Mouse (Mus musculus) forebrain, embryonic 12.5 days (tissue): Measurements from ENCODE around the gene Tssk2. TPM values are rescaled to one million over a fixed set of nuclear protein-coding genes. Genes with fewer than 3 reads are reported as not detected.

ENCODE experiments used
- ATAC-seq: fragments of 200-750 bp; cut with Nextera tagmentation; 2 replicates; pipeline ENCODE4 v1.8.0; 2017; ENCODE audit warnings: moderate TSS enrichment; ENCODE audit not compliant: low FRiP score
- H3K27ac ChIP-seq: fragments of 300-500 bp; sonication (generic); 2 replicates; pipeline ENCODE4 v1.5.1; 2016; ENCODE audit warnings: mild to moderate bottlenecking
- H3K27me3 ChIP-seq: fragments of 300-500 bp; sonication (generic); 2 replicates; pipeline ENCODE4 v1.6.1; 2016; ENCODE audit warnings: mild to moderate bottlenecking
- H3K36me3 ChIP-seq: fragments of 300-500 bp; sonication (generic); replicated peaks from 2 replicates; pipeline ENCODE4 v1.6.1; 2016; ENCODE audit warnings: mild to moderate bottlenecking
- H3K4me1 ChIP-seq: fragments of 300-500 bp; sonication (generic); 2 replicates; pipeline ENCODE4 v1.6.1; 2016
- H3K4me2 ChIP-seq: fragments of 300-500 bp; sonication (generic); 2 replicates; pipeline ENCODE4 v1.6.1; 2016; ENCODE audit warnings: mild to moderate bottlenecking, moderate library complexity
- H3K4me3 ChIP-seq: fragments of 300-500 bp; sonication (generic); replicated peaks from 2 replicates; pipeline ENCODE4 v1.5.1; 2016; ENCODE audit warnings: mild to moderate bottlenecking
- H3K9ac ChIP-seq: fragments of 300-500 bp; sonication (generic); 2 replicates; pipeline ENCODE4 v1.6.1; 2016; ENCODE audit warnings: mild to moderate bottlenecking
- H3K9me3 ChIP-seq: fragments of 300-500 bp; sonication (generic); 2 replicates; pipeline ENCODE4 v1.6.1; 2016
- WGBS: fragments of 180-500 bp; shearing (Covaris S2); methylation state at CpG from one replicate; pipeline ENCODE4 v1.1.7; 2016; 5-methylcytosine and 5-hydroxymethylcytosine counted together
- polyA plus RNA-seq: library from polyadenylated mRNA; unstranded; fragments of >200 nt; fragmentation: Nextera tagmentation; extraction: Ambion mirVana; gene quantifications from 2 replicates; pipeline ENCODE4 v1.2.1, GENCODE M21; 2016

Gene Tssk2
- polyA plus RNA-seq, 1 experiment from 2014 or later, result not detected

DNA sequence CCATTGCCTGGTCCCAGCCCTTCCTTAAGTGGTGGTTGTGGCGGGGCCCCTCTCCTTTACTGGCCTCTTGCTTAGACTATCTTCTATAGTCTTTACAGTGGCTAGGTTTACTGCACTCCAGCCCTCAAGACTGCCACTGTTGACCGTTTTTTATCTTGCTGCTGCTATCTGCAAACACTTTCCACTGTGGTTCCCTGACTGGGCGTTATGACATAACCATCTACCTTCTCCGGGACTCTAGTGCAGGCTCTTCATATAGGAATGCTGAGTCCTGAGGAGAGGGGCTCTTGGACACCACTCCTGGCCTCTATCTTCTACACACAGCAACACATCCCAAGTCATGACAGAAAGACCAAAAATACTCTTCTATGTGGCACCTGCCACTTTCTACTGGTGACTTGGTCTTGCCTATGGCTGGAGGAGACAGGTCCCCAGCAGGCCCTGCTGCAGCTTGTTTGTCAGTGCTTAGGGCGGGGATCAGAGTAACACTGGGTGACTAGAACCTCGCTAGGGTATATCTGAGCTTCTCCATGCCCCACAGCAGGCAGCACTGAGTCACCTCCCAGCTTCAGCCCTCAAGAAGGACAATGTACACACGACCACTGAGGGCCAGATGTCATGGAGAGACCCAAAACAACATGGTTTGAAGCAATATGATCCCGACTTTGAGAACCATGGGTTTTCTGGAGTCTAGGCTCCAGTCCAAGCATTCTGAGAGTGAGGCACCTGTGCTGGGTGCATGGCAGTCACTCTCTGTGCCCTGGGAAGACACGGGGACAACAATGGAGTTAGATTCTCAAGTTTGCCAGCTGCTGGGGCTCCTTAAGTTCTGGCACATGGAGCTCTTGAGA, 35.4 kb downstream of the Tssk2 start:
- 71% methylated on average over 9 of the region's 9 CpGs for WGBS
- peaks cover 62% of the 10 kb centered on the region for H3K27me3 ChIP-seq
- no peak overlapping the region for H3K4me2 ChIP-seq
- H3K4me3 ChIP-seq, result no peak overlapping the region
- peaks cover 5% of the 10 kb centered on the region for H3K4me1 ChIP-seq
- H3K27ac ChIP-seq, result no peak overlapping the region
- no peaks in the 10 kb centered on the region for H3K36me3 ChIP-seq
- no peak for ATAC-seq
- H3K9ac ChIP-seq, result no peak overlapping the region
- no peaks in the 10 kb centered on the region for H3K9me3 ChIP-seq

DNA sequence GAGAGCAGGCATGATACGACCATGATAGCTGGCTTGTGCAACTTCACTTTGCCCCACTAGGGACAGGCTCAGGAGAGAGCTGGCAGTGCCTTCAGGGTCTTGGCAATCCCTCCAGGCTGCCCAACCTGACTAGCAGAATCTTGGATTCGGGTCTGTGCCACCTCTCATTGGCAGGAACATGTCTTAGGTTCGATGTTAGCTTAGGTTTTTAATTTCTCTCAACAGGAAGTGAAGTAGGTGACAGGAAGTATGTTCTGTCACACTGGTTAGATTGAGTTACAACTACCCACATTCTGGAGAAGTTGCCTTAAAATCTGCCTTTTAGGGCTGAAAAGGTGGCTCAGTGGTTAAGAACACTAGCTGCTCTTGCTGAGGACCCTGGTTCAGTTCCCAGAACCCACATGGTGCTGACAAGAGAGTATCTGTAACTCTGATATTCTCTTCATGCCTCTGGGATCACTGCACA, 36.0 kb downstream of the Tssk2 start:
- ATAC-seq, result no peak
- H3K27me3 ChIP-seq, result peaks cover 60% of the 10 kb centered on the region
- no peak overlapping the region for H3K27ac ChIP-seq
- H3K4me2 ChIP-seq, result no peak overlapping the region
- 76% methylated on average over 3 of the region's 3 CpGs for WGBS
- no peaks in the 10 kb centered on the region for H3K36me3 ChIP-seq
- H3K4me1 ChIP-seq, result no peaks in the 10 kb centered on the region
- no peaks in the 10 kb centered on the region for H3K9me3 ChIP-seq
- no peak overlapping the region for H3K9ac ChIP-seq
- no peak overlapping the region for H3K4me3 ChIP-seq

DNA sequence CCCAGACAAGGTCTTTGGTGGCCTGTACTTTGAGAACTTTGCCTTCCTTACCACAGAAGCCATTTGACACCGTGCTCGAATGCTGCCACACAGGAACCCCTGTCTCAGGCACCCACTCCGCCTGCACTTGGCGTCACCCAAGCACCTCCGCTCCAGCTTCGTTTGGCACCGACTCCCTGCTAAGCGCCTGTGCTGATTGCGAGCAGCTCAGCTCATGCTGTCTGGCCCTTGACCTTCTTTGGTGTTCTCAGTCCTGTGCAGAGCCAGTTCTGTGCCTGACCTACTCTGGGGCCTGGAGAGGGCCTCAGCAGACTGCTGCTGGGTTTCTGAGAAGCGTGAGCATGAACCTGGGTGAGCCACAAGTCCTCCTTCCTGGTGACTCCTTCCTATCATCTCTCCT, 38.3 kb downstream of the Tssk2 start:
- WGBS, result 83% methylated on average over 10 of the region's 10 CpGs
- no peak overlapping the region for H3K9ac ChIP-seq
- no peaks in the 10 kb centered on the region for H3K4me1 ChIP-seq
- no peaks in the 10 kb centered on the region for H3K36me3 ChIP-seq
- H3K27me3 ChIP-seq, result peaks cover 43% of the 10 kb centered on the region
- H3K9me3 ChIP-seq, result no peaks in the 10 kb centered on the region
- no peak overlapping the region for H3K27ac ChIP-seq
- H3K4me2 ChIP-seq, result no peak overlapping the region
- H3K4me3 ChIP-seq, result no peak overlapping the region
- no peak for ATAC-seq

DNA sequence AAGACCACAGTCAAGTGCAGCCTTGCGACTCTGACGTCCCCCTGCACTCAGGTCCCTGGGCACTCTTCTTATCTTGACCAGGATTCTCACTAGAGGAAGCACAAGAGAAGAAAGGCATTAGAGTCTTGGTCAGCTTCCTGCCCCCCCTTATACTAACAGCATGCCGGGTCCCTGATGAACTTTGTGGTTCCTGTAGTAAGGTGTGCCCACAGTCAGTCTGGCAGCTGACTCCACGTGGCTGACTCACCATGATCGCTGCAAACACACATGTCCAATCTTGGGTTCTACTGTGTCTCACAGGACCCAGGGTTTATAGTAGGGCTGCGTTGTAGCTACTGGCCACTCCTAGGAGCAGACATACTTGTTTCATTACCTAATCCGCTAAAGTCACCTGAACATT, 39.8 kb downstream of the Tssk2 start:
- no peaks in the 10 kb centered on the region for H3K9me3 ChIP-seq
- no peak overlapping the region for H3K4me3 ChIP-seq
- no peak overlapping the region for H3K9ac ChIP-seq
- no peaks in the 10 kb centered on the region for H3K36me3 ChIP-seq
- peaks cover 38% of the 10 kb centered on the region for H3K27me3 ChIP-seq
- ATAC-seq, result no peak
- WGBS, result 84% methylated on average over 7 of the region's 7 CpGs
- no peak overlapping the region for H3K27ac ChIP-seq
- no peak overlapping the region for H3K4me2 ChIP-seq
- H3K4me1 ChIP-seq, result no peaks in the 10 kb centered on the region

DNA sequence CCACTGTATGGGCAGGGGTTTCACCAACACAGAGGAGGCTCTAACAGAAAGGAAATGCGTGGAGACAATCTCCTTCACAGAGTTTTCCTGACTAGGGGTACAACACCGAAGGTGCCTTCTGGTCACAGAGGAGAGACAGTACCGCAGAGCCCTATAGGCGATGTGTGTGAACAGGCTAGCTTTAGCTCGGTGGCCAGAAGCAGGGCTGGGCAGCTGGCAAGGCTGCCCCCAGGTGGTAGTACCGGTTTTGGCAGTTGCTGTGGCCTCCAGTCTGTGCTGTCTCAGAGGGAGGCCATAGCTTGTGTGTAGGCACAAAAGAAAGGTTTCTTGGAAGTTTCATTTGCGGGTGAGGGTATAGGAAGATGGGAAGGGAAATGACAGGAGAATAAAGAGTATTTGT, 40.4 kb downstream of the Tssk2 start:
- Histone ChIP-seq H3K27me3 (peaks cover 31% of the 10 kb centered on the region), H3K27ac (no peak overlapping the region), H3K4me3 (no peak overlapping the region), H3K4me1 (no peaks in the 10 kb centered on the region), H3K4me2 (no peak overlapping the region), H3K9ac (no peak overlapping the region), H3K36me3 (no peaks in the 10 kb centered on the region), H3K9me3 (no peaks in the 10 kb centered on the region)
- peak; percentile 72; the same call in 1 of the 2 replicates for ATAC-seq
- WGBS, result 6% methylated on average over 7 of the region's 7 CpGs

DNA sequence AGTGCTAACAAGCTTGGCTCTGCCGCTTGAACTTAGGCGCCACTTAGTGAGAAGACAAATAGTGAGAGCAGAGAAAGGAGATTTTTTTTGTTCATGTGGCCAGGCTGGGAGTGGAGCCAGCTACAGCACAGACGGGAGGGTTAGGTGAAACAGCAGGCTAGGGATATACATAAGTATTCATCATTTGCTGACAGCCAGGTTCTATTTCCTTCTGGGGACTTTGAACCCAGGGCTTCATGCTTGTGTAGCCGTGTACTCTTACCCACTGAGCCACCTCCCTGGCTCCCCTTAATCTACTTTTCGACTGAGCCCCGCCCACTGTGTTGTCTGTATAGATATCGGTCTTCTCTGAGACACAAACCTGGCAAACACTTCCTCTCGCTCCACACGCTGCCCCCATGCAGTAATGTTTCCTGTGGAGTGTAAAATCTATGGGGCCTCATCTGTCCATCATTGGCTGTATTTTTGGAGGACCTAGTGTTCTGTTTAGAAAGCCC, 40.9 kb downstream of the Tssk2 start:
- ATAC-seq, result no peak

DNA sequence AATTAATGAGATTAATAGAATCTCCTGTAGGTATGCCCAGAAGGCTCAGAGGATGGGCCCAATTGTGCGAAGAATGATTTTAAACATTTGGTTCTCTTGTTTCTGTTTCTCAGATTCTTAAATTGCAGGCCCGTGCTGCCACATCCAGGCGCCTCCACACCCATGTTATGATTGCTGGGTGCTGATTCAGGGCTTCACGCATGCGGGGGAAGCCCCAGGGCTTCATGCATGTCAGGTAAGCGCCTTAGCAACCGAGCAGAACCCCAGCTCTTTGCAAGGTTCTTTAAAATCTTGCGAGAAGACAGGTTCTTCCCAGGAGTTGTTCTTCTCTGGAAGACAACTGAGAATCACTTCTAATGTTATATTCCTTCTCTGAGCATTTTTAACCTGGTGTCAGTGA, 45.0 kb downstream of the Tssk2 start:
- ATAC-seq, result no peak
- WGBS, result 71% methylated on average over 8 of the region's 8 CpGs
- Histone ChIP-seq H3K9me3 (no peaks in the 10 kb centered on the region), H3K4me3 (no peak overlapping the region), H3K27ac (no peak overlapping the region), H3K36me3 (no peaks in the 10 kb centered on the region), H3K4me1 (no peaks in the 10 kb centered on the region), H3K4me2 (no peak overlapping the region), H3K27me3 (peaks cover under 1% of the 10 kb centered on the region; the same call in 1 of the 2 replicates), H3K9ac (no peak overlapping the region)

More for the DNA sequence above, 40.9 kb downstream of the Tssk2 start:
- no peaks in the 10 kb centered on the region for H3K9me3 ChIP-seq
- no peak overlapping the region for H3K9ac ChIP-seq
- no peak overlapping the region for H3K27ac ChIP-seq
- no peaks in the 10 kb centered on the region for H3K36me3 ChIP-seq
- no peaks in the 10 kb centered on the region for H3K4me1 ChIP-seq
- no peak overlapping the region for H3K4me3 ChIP-seq
- peaks cover 27% of the 10 kb centered on the region for H3K27me3 ChIP-seq
- WGBS, result 57% methylated on average over 9 of the region's 9 CpGs
- H3K4me2 ChIP-seq, result no peak overlapping the region

DNA sequence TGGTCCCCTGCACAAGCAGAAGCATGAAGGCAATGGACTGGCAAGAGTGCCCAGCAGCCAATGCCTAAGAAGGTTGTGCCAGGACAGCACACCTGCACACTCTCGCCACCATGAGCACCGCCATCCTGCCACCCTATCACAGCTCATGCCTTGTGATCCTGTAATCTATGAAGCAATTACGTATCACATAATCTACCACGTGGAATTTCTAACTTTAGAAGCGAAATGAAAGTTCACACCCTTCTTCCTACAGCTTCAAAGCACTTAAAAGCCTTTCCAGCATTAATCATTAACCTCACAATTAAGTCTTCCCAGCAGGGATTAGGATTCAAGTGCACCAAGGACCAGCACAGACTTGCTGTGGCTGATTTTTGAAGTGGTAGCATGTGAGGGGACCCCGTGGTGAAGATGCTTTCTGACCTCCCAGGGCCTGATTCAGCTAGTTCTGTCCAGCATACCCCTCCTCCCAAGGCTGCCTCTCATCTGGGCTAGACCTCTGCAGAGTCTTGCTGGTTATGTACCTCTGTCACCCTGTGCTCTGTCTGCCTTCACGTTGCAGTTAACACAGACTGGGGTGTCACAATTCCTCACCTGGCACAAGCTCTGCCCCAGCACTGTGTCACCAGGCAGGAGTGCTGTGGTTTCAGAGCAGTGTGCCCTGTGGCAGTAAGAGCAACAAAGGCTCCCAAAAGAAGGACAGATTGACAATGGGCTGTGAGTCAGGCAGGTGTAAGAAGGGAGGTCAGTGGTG, 46.8 kb downstream of the Tssk2 start:
- no peaks in the 10 kb centered on the region for H3K27me3 ChIP-seq
- 62% methylated on average over 7 of the region's 7 CpGs for WGBS
- H3K4me2 ChIP-seq, result no peak overlapping the region
- no peak for ATAC-seq
- no peak overlapping the region for H3K9ac ChIP-seq
- no peaks in the 10 kb centered on the region for H3K36me3 ChIP-seq
- no peaks in the 10 kb centered on the region for H3K9me3 ChIP-seq
- no peak overlapping the region for H3K27ac ChIP-seq
- peaks cover 14% of the 10 kb centered on the region for H3K4me1 ChIP-seq
- no peak overlapping the region for H3K4me3 ChIP-seq

DNA sequence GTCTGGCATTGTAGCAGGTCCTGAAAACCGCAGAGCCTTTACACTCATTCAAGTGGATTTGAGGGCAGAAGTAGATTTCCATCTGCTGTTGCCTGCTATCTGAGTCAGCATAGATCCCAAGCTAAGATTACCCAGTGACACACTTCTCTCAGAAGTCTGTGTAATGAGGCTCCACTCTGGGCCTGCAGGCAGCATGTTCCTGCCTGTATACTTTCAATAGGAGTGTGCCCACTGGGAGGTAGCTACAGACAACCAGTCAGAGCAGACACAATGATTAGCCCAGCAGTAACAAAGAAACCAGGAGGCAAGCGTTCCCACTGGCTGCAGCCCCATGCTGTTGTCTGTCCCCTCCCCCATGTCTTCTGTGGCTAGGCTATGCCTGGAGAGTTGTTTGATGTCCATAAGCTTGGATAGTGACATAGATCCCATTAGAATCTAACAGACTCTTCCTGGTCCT, 51.0 kb downstream of the Tssk2 start:
- Histone ChIP-seq H3K4me3 (no peak overlapping the region), H3K36me3 (no peaks in the 10 kb centered on the region), H3K4me1 (peaks cover 15% of the 10 kb centered on the region), H3K4me2 (no peak overlapping the region), H3K9me3 (no peaks in the 10 kb centered on the region), H3K27me3 (no peaks in the 10 kb centered on the region), H3K27ac (peak overlapping the region; percentile 81), H3K9ac (peak overlapping the region; percentile 29; the same call in 1 of the 2 replicates)
- WGBS, result 11% methylated on average over 2 of the region's 2 CpGs
- ATAC-seq, result peak; percentile 94

Other genes starting within 250 kb of the Tssk2 start
- gene Med15, start 165.7 kb upstream of the Tssk2 start, polyA plus RNA-seq, result 45.1 and 46.7 TPM in 2 replicates
- 49.7 and 50.4 TPM in 2 replicates for gene Klhl22, start 139.0 kb upstream of the Tssk2 start, polyA plus RNA-seq
- gene Scarf2, start 101.4 kb upstream of the Tssk2 start, polyA plus RNA-seq, result 5.3 and 7.3 TPM in 2 replicates
- gene B830017H08Rik, start 65.5 kb upstream of the Tssk2 start, polyA plus RNA-seq, result not detected in 2 replicates
- gene Car15, start 60.3 kb upstream of the Tssk2 start, polyA plus RNA-seq, result 4.4 and 5.1 TPM in 2 replicates
- 0.43 and 0.97 TPM in 2 replicates for gene Gm20518, start 7.0 kb upstream of the Tssk2 start, polyA plus RNA-seq
- 0.10 TPM in 1 of 2 replicates, not detected in the other for gene Tssk1, start 4.4 kb upstream of the Tssk2 start, polyA plus RNA-seq
- 97.9 and 106 TPM in 2 replicates for gene Dgcr2, start 75 bp upstream of the Tssk2 start, polyA plus RNA-seq
- gene Ess2, start 12.7 kb downstream of the Tssk2 start, polyA plus RNA-seq, result 54.2 and 55.4 TPM in 2 replicates
- 0.45 TPM in 1 of 2 replicates, not detected in the other for gene Gsc2, start 16.4 kb downstream of the Tssk2 start, polyA plus RNA-seq
- 108 and 109 TPM in 2 replicates for gene Slc25a1, start 29.6 kb downstream of the Tssk2 start, polyA plus RNA-seq
- not detected in 2 replicates for gene Vpreb2, start 81.8 kb downstream of the Tssk2 start, polyA plus RNA-seq
- 149 and 150 TPM in 2 replicates for gene Dgcr6, start 154.2 kb downstream of the Tssk2 start, polyA plus RNA-seq
- gene Prodh, start 191.6 kb downstream of the Tssk2 start, polyA plus RNA-seq, result 5.9 and 7.7 TPM in 2 replicates
- gene Rtn4r, start 229.0 kb downstream of the Tssk2 start, polyA plus RNA-seq, result 5.4 and 6.2 TPM in 2 replicates